In genomic region chr11:35919383-35919782, GRCm38 (mm10) we compare ENCODE assay signal across 13 mouse cellular contexts.
DNase-seq lines count a peak whose midpoint lies in the region; ATAC-seq and TF ChIP-seq lines count a peak whose summit lies in the region.
"Had no signal": no experiment of that assay in that cellular context is flagged by ENCODE, and none has a peak within 500 bp of the region (broad histone marks: within the 10 kb centered on the region; RNA-seq: fewer than 3 reads in every experiment).

No protein-coding gene starts in this region.

- no peaks in the 10 kb centered on the region for H3K27me3 ChIP-seq in hindbrain, embryonic 16.5 days (replicated peaks; ENCODE audit: control insufficient read depth, insufficient read depth, low read length)
- H3K27me3 ChIP-seq in hindbrain, embryonic 10.5 days (ENCODE audit: insufficient read depth, poor library complexity, severe bottlenecking), result no peaks in the 10 kb centered on the region
- H3K27me3 ChIP-seq in lung, embryonic 15.5 days, result no peaks in the 10 kb centered on the region
- H3K27me3 ChIP-seq in midbrain, postnatal 0 days (ENCODE audit: insufficient read depth, low read length), result no peaks in the 10 kb centered on the region

- DNase-seq in hindbrain, embryonic 10.5 days (ENCODE audit: low spot score), result no peak
- DNase-seq in lung, postnatal 14 days, result no peak
- DNase-seq in brain, embryonic 18.5 days (ENCODE audit: low read depth, low spot score), result peak; percentile 65
- peak; percentile 50 for DNase-seq in midbrain, postnatal 0 days (ENCODE audit: low spot score)
- no peak for DNase-seq in ovary, adult 18-20 months (ENCODE audit: low spot score)
- DNase-seq: cerebellum, adult 2 months; gastrocnemius, postnatal 36 days; heart, postnatal 36 days had no signal

- H3K4me2 ChIP-seq in hindbrain, embryonic 16.5 days (ENCODE audit: low read length), result no peak overlapping the region
- no peak overlapping the region for H3K4me2 ChIP-seq in lung, embryonic 15.5 days
- H3K4me2 ChIP-seq in midbrain, postnatal 0 days (ENCODE audit: low read depth, low read length, poor library complexity, severe bottlenecking), result no peak overlapping the region
- H3K4me2 ChIP-seq: heart, embryonic 11.5 days had no signal

- no peak; the same call in 1 of the 2 replicates for ATAC-seq in hindbrain, embryonic 16.5 days
- ATAC-seq in lung, embryonic 15.5 days (ENCODE audit: borderline replicate concordance, extremely low read depth, low FRiP score, low TSS enrichment), result no peak
- no peak for ATAC-seq in midbrain, postnatal 0 days (ENCODE audit: low FRiP score)

- no peak overlapping the region for H3K4me3 ChIP-seq in hindbrain, embryonic 16.5 days (ENCODE audit: low read length)
- H3K4me3 ChIP-seq in hindbrain, embryonic 10.5 days, result no peak overlapping the region
- no peak overlapping the region for H3K4me3 ChIP-seq in lung, embryonic 15.5 days
- H3K4me3 ChIP-seq in midbrain, postnatal 0 days (ENCODE audit: low read depth, low read length), result no peak overlapping the region
- H3K4me3 ChIP-seq: layer of hippocampus, adult 2 months; left cerebral cortex, adult 2 months had no signal

- 54% methylated on average over 2 of the region's 2 CpGs for WGBS in hindbrain, embryonic 16.5 days
- WGBS in hindbrain, embryonic 10.5 days, result 72% methylated on average over 2 of the region's 2 CpGs
- 45% methylated on average over 2 of the region's 2 CpGs for WGBS in lung, embryonic 15.5 days
- WGBS in midbrain, postnatal 0 days, result 35% methylated on average over 2 of the region's 2 CpGs

- H3K9me3 ChIP-seq in hindbrain, embryonic 16.5 days (ENCODE audit: control insufficient read depth, low read length), result no peaks in the 10 kb centered on the region
- no peaks in the 10 kb centered on the region for H3K9me3 ChIP-seq in hindbrain, embryonic 10.5 days
- H3K9me3 ChIP-seq in lung, embryonic 15.5 days, result no peaks in the 10 kb centered on the region
- H3K9me3 ChIP-seq in midbrain, postnatal 0 days (ENCODE audit: low read length), result no peaks in the 10 kb centered on the region

- TF ChIP-seq CTCF in midbrain, postnatal 0 days (IDR thresholded peaks at IDR 0.05), result no peak

- no peak overlapping the region for H3K9ac ChIP-seq in hindbrain, embryonic 16.5 days (ENCODE audit: low read depth, low read length)
- no peak overlapping the region for H3K9ac ChIP-seq in lung, embryonic 15.5 days
- H3K9ac ChIP-seq in midbrain, postnatal 0 days (replicated peaks; ENCODE audit: low read length, poor library complexity, severe bottlenecking), result no peak overlapping the region

- H3K27ac ChIP-seq in hindbrain, embryonic 16.5 days (ENCODE audit: low read depth, low read length), result peak overlapping the region; percentile 58; the same call in 1 of the 2 replicates
- H3K27ac ChIP-seq in hindbrain, embryonic 10.5 days, result no peak overlapping the region
- H3K27ac ChIP-seq in lung, embryonic 15.5 days, result peak overlapping the region; percentile 87
- 0 out of 2 replicates have a peak overlapping the region, but pooled peaks have one; percentile 12 for H3K27ac ChIP-seq in midbrain, postnatal 0 days (ENCODE audit: low read depth, low read length)

- H3K36me3 ChIP-seq in hindbrain, embryonic 16.5 days (ENCODE audit: control insufficient read depth, insufficient read depth, low read length), result no peaks in the 10 kb centered on the region
- peaks cover 2% of the 10 kb centered on the region; the same call in 1 of the 2 replicates for H3K36me3 ChIP-seq in hindbrain, embryonic 10.5 days
- H3K36me3 ChIP-seq in lung, embryonic 15.5 days, result no peaks in the 10 kb centered on the region
- H3K36me3 ChIP-seq in midbrain, postnatal 0 days (ENCODE audit: insufficient read depth, low read length), result no peaks in the 10 kb centered on the region

- peaks cover 14% of the 10 kb centered on the region for H3K4me1 ChIP-seq in hindbrain, embryonic 16.5 days (ENCODE audit: control insufficient read depth, insufficient read depth, low read depth, low read length)
- peaks cover 72% of the 10 kb centered on the region for H3K4me1 ChIP-seq in hindbrain, embryonic 10.5 days (replicated peaks)
- peaks cover 70% of the 10 kb centered on the region for H3K4me1 ChIP-seq in lung, embryonic 15.5 days
- H3K4me1 ChIP-seq in midbrain, postnatal 0 days (ENCODE audit: insufficient read depth, low read length), result peaks cover 6% of the 10 kb centered on the region; the same call in 1 of the 2 replicates

Comparison
In these comparisons a context has a peak if more than half of its experiments do, and no peak if none do; other contexts are left out.
1. DNase-seq: peak in brain, embryonic 18.5 days (single experiment) and midbrain, postnatal 0 days (single experiment); none in hindbrain, embryonic 10.5 days (single experiment), lung, postnatal 14 days (single experiment) and ovary, adult 18-20 months (single experiment).